Mouse (Mus musculus) liver, embryonic 14.5 days (tissue): ENCODE data around the gene Ecpas.

Experiments used
- CTCF ChIP-seq: IDR thresholded peaks from 2 replicates; pipeline ENCODE4 v1.5.1; 2016; ENCODE audit warnings: antibody characterized with exemption, low read depth, control low read depth
- EP300 ChIP-seq: IDR thresholded peaks from 2 replicates; pipeline ENCODE4 v1.6.1; 2016; ENCODE audit warnings: antibody characterized with exemption, low read depth

DNA sequence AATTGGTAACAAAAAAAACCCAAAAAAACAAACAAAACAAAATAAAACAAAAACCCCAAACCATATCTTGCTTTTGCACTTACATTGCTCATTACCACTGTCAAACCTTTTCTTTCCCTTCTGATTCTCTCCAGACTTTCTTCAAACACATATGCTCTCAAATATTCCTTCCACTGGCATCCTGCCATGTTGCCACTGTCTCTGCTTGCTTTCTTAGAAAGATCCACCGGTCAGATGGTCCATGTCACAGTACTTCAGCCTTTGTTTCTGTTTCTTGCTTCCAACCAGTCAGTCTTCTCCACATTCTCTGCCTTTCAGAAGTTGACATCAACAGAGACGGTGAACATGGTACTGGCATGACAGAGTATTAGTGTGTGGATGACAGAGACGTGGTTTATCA is 125.9 kb downstream of the Ecpas start:
- TF ChIP-seq CTCF (no peak), EP300 (no peak)
